Mouse (Mus musculus) liver, postnatal 0 days (tissue): ENCODE results near the gene Siah3.

Experiments used
- CTCF ChIP-seq: sonication (generic); IDR thresholded peaks from 2 replicates; pipeline ENCODE4 v1.5.1; 2016; ENCODE audit warnings: antibody characterized with exemption, low read depth
- EP300 ChIP-seq: IDR thresholded peaks from 2 replicates; pipeline ENCODE4 v1.6.1; 2016; ENCODE audit warnings: antibody characterized with exemption, low read depth, mild to moderate bottlenecking

DNA sequence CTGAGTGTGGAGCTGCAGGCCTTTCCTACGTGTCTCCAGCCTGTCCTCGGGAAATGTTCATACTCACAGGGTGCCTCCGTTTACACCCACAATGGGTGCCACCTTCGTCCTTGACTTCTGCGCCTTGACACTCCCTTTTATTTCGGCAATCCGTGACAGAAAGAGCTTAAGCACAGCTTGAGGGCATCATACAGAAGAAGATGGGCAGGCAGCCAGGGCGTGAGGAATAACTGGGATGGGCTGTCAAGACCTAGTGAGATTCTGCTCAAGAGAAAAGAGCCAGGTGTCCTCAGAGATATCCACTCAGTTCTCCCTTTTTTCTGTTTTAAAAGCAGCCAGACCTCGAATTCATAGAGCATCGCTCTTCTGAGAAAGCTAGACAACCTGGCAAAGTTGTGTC lies 21.2 kb upstream of the Siah3 start:
- TF ChIP-seq CTCF (no peak), EP300 (no peak)
